ENCODE assay signal across 8 mouse cellular contexts in the genomic region with DNA sequence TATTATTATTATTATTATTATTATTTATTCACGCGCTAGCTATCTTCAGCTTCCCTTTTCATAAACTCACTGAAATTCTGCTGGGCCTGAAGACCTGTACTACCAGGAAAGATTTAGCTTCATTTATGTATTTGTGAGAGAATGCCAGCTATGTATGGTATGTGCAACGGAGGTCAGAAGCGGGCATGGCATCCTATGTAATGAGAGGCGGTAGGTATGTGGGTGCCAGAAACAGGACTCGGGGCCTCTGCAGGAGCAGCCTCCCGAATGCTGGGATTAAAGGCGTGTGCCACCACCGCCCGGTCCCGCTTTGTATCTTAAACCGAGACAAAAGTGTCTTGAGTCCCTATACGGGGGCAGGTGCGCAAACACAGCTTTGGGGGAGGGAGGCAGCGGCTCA. TPM values are rescaled to one million over a fixed set of nuclear protein-coding genes. Genes with fewer than 3 reads are reported as not detected.
DNase-seq lines count a peak whose midpoint lies in the region; ATAC-seq and TF ChIP-seq lines count a peak whose summit lies in the region.

No protein-coding gene starts in this region.

- H3K27me3 ChIP-seq in hindbrain, postnatal 0 days (ENCODE audit: insufficient read depth, low read length): no peaks in the 10 kb centered on the region
- H3K27me3 ChIP-seq in midbrain, postnatal 0 days (ENCODE audit: insufficient read depth, low read length): no peaks in the 10 kb centered on the region

- DNase-seq in layer of hippocampus, adult 2 months (ENCODE audit: low spot score in 2 of 2): no peak
- no peak for DNase-seq in layer of hippocampus, postnatal 36 days
- peak; percentile 2 for DNase-seq in hindbrain, postnatal 0 days (ENCODE audit: low spot score)
- no peak for DNase-seq in midbrain, postnatal 0 days (ENCODE audit: low spot score)
- DNase-seq in gastrocnemius, adult 18-20 months (ENCODE audit: low spot score): no peak
- DNase-seq in gastrocnemius, postnatal 36 days: no peak
- DNase-seq in frontal cortex, postnatal 10 days (ENCODE audit: low spot score in 2 of 2): no peak

- intact Hi-C loops in gastrocnemius, postnatal 36 days (cut with DNase I): no loop called here

- H3K4me3 ChIP-seq in layer of hippocampus, adult 2 months: peak overlapping the region; percentile 84
- H3K4me3 ChIP-seq in brown adipose tissue, adult 24 weeks (ENCODE audit: insufficient read depth, low read depth, low read length): peak overlapping the region; percentile 79
- peak overlapping the region; percentile 79 for H3K4me3 ChIP-seq in hindbrain, postnatal 0 days (ENCODE audit: low read length)
- peak overlapping the region; percentile 73 for H3K4me3 ChIP-seq in midbrain, postnatal 0 days (ENCODE audit: low read depth, low read length)

- peaks cover 18% of the 10 kb centered on the region for H3K4me1 ChIP-seq in brown adipose tissue, adult 24 weeks (ENCODE audit: control insufficient read depth, insufficient read depth, insufficient read length, low read length)
- H3K4me1 ChIP-seq in hindbrain, postnatal 0 days (ENCODE audit: insufficient read depth, low read length): peaks cover 6% of the 10 kb centered on the region
- H3K4me1 ChIP-seq in midbrain, postnatal 0 days (ENCODE audit: insufficient read depth, low read length): peaks cover 7% of the 10 kb centered on the region; the same call in 1 of the 2 replicates

- peaks cover 51% of the 10 kb centered on the region for H3K36me3 ChIP-seq in hindbrain, postnatal 0 days (ENCODE audit: insufficient read depth, low read length)
- peaks cover 52% of the 10 kb centered on the region for H3K36me3 ChIP-seq in midbrain, postnatal 0 days (ENCODE audit: insufficient read depth, low read length)

- no peaks in the 10 kb centered on the region for H3K9me3 ChIP-seq in hindbrain, postnatal 0 days (ENCODE audit: low read length)
- no peaks in the 10 kb centered on the region for H3K9me3 ChIP-seq in midbrain, postnatal 0 days (ENCODE audit: low read length)

- H3K4me2 ChIP-seq in hindbrain, postnatal 0 days (ENCODE audit: low read depth, low read length): peak overlapping the region; percentile 76
- peak overlapping the region; percentile 83 for H3K4me2 ChIP-seq in midbrain, postnatal 0 days (ENCODE audit: low read depth, low read length, poor library complexity, severe bottlenecking)

- TF ChIP-seq CTCF in layer of hippocampus, adult 2 months (conservative IDR thresholded peaks at IDR 0.05): no peak
- TF ChIP-seq CTCF in hindbrain, postnatal 0 days (IDR thresholded peaks at IDR 0.05; ENCODE audit: low read depth): no peak
- TF ChIP-seq CTCF in midbrain, postnatal 0 days (IDR thresholded peaks at IDR 0.05): no peak

- ATAC-seq in hindbrain, postnatal 0 days: peak; percentile 2; the same call in 1 of the 2 replicates
- peak; percentile 6; the same call in 1 of the 2 replicates for ATAC-seq in midbrain, postnatal 0 days (ENCODE audit: low FRiP score)

- H3K27ac ChIP-seq in layer of hippocampus, adult 2 months: peak overlapping the region; percentile 97
- H3K27ac ChIP-seq in brown adipose tissue, adult 24 weeks (replicated peaks; ENCODE audit: low read depth, low read length): peak overlapping the region; percentile 99
- H3K27ac ChIP-seq in hindbrain, postnatal 0 days: peak overlapping the region; percentile 93
- H3K27ac ChIP-seq in midbrain, postnatal 0 days (ENCODE audit: low read depth, low read length): peak overlapping the region; percentile 95

- peak overlapping the region; percentile 87 for H3K9ac ChIP-seq in hindbrain, postnatal 0 days (replicated peaks; ENCODE audit: low read length)
- H3K9ac ChIP-seq in midbrain, postnatal 0 days (replicated peaks; ENCODE audit: low read length, poor library complexity, severe bottlenecking): peak overlapping the region; percentile 66

- WGBS in hindbrain, postnatal 0 days: 6% methylated on average over 15 of the region's 15 CpGs
- 7% methylated on average over 15 of the region's 15 CpGs for WGBS in midbrain, postnatal 0 days

RNA-seq across cellular contexts. Expression of a gene that starts 0.6 kb away (rescaled TPM):
- total RNA-seq in layer of hippocampus, adult 2 months (2021): 10 to 100 TPM; 22.6 to 23.8 TPM
- 10 to 100 TPM; 17.7 to 20.7 TPM for total RNA-seq in layer of hippocampus, postnatal 36 days (2021)
- 40.3 and 53.3 TPM in 2 replicates for polyA plus RNA-seq in brown adipose tissue, adult 24 weeks (2012; ENCODE audit: insufficient read depth, insufficient read length, missing spikeins)
- total RNA-seq in hindbrain, postnatal 0 days (2014; rRNA removed): 36.2 and 41.2 TPM in 2 replicates
- polyA plus RNA-seq in hindbrain, postnatal 0 days (2015; fragmentation: Nextera tagmentation; extraction: Ambion mirVana): 39.8 and 40.2 TPM in 2 replicates
- total RNA-seq in midbrain, postnatal 0 days (2014; rRNA removed): 33.5 and 47.5 TPM in 2 replicates
- polyA plus RNA-seq in midbrain, postnatal 0 days (2015; fragmentation: Nextera tagmentation; extraction: Ambion mirVana): 36.7 and 41.6 TPM in 2 replicates
- under 1 TPM; 0.73 to 0.97 TPM for total RNA-seq in gastrocnemius, adult 18-20 months (2021)
- under 1 TPM; 0.49 to 0.69 TPM for total RNA-seq in gastrocnemius, postnatal 36 days (2021)

RNA-seq across cellular contexts. Expression of a gene that starts 9.5 kb away (rescaled TPM):
- total RNA-seq in layer of hippocampus, adult 2 months (2021): 100 to 1,000 TPM in 1 of 2 experiments, 10 to 100 TPM in 1; 95.3 to 103 TPM
- total RNA-seq in layer of hippocampus, postnatal 36 days (2021): 100 to 1,000 TPM in 1 of 2 experiments, 10 to 100 TPM in 1; 93.4 to 106 TPM
- 29.3 and 29.8 TPM in 2 replicates for polyA plus RNA-seq in brown adipose tissue, adult 24 weeks (2012; ENCODE audit: insufficient read depth, insufficient read length, missing spikeins)
- total RNA-seq in hindbrain, postnatal 0 days (2014; rRNA removed): 135 and 172 TPM in 2 replicates
- polyA plus RNA-seq in hindbrain, postnatal 0 days (2015; fragmentation: Nextera tagmentation; extraction: Ambion mirVana): 183 and 186 TPM in 2 replicates
- total RNA-seq in midbrain, postnatal 0 days (2014; rRNA removed): 157 and 182 TPM in 2 replicates
- 212 and 227 TPM in 2 replicates for polyA plus RNA-seq in midbrain, postnatal 0 days (2015; fragmentation: Nextera tagmentation; extraction: Ambion mirVana)
- 10 to 100 TPM; 25.2 to 29.8 TPM for total RNA-seq in gastrocnemius, adult 18-20 months (2021)
- 10 to 100 TPM; 22.8 to 27.2 TPM for total RNA-seq in gastrocnemius, postnatal 36 days (2021)

RNA-seq across cellular contexts. Expression of a gene that starts 16.7 kb away (rescaled TPM):
- 10 to 100 TPM; 35.2 to 36.1 TPM for total RNA-seq in layer of hippocampus, adult 2 months (2021)
- 10 to 100 TPM; 35.5 to 36.4 TPM for total RNA-seq in layer of hippocampus, postnatal 36 days (2021)
- 45.1 and 79.9 TPM in 2 replicates for polyA plus RNA-seq in brown adipose tissue, adult 24 weeks (2012; ENCODE audit: insufficient read depth, insufficient read length, missing spikeins)
- total RNA-seq in hindbrain, postnatal 0 days (2014; rRNA removed): 27.0 and 38.6 TPM in 2 replicates
- polyA plus RNA-seq in hindbrain, postnatal 0 days (2015; fragmentation: Nextera tagmentation; extraction: Ambion mirVana): 55.0 and 60.0 TPM in 2 replicates
- 26.9 and 33.0 TPM in 2 replicates for total RNA-seq in midbrain, postnatal 0 days (2014; rRNA removed)
- polyA plus RNA-seq in midbrain, postnatal 0 days (2015; fragmentation: Nextera tagmentation; extraction: Ambion mirVana): 54.1 and 58.9 TPM in 2 replicates
- 10 to 100 TPM; 38.5 to 40.1 TPM for total RNA-seq in gastrocnemius, adult 18-20 months (2021)
- 10 to 100 TPM; 38.7 to 39.0 TPM for total RNA-seq in gastrocnemius, postnatal 36 days (2021)

RNA-seq across cellular contexts. Expression of a gene that starts 24.1 kb away (rescaled TPM):
- 10 to 100 TPM; 80.6 to 86.0 TPM for total RNA-seq in layer of hippocampus, adult 2 months (2021)
- total RNA-seq in layer of hippocampus, postnatal 36 days (2021): 10 to 100 TPM; 87.4 to 89.4 TPM
- polyA plus RNA-seq in brown adipose tissue, adult 24 weeks (2012; ENCODE audit: insufficient read depth, insufficient read length, missing spikeins): 20.3 and 31.3 TPM in 2 replicates
- 53.2 and 60.2 TPM in 2 replicates for total RNA-seq in hindbrain, postnatal 0 days (2014; rRNA removed)
- polyA plus RNA-seq in hindbrain, postnatal 0 days (2015; fragmentation: Nextera tagmentation; extraction: Ambion mirVana): 84.5 and 85.7 TPM in 2 replicates
- total RNA-seq in midbrain, postnatal 0 days (2014; rRNA removed): 61.6 and 67.9 TPM in 2 replicates
- 90.5 and 101 TPM in 2 replicates for polyA plus RNA-seq in midbrain, postnatal 0 days (2015; fragmentation: Nextera tagmentation; extraction: Ambion mirVana)
- 10 to 100 TPM; 25.3 to 26.3 TPM for total RNA-seq in gastrocnemius, adult 18-20 months (2021)
- 10 to 100 TPM; 21.3 to 23.9 TPM for total RNA-seq in gastrocnemius, postnatal 36 days (2021)

RNA-seq across cellular contexts. Expression of a gene that starts 42.4 kb away (rescaled TPM):
- 10 to 100 TPM; 39.4 to 39.7 TPM for total RNA-seq in layer of hippocampus, adult 2 months (2021)
- 10 to 100 TPM; 33.4 to 43.1 TPM for total RNA-seq in layer of hippocampus, postnatal 36 days (2021)
- polyA plus RNA-seq in brown adipose tissue, adult 24 weeks (2012; ENCODE audit: insufficient read depth, insufficient read length, missing spikeins): 106 and 110 TPM in 2 replicates
- total RNA-seq in hindbrain, postnatal 0 days (2014; rRNA removed): 42.5 and 43.6 TPM in 2 replicates
- 92.8 and 97.3 TPM in 2 replicates for polyA plus RNA-seq in hindbrain, postnatal 0 days (2015; fragmentation: Nextera tagmentation; extraction: Ambion mirVana)
- 37.8 and 38.8 TPM in 2 replicates for total RNA-seq in midbrain, postnatal 0 days (2014; rRNA removed)
- 92.7 and 93.7 TPM in 2 replicates for polyA plus RNA-seq in midbrain, postnatal 0 days (2015; fragmentation: Nextera tagmentation; extraction: Ambion mirVana)
- total RNA-seq in gastrocnemius, adult 18-20 months (2021): 10 to 100 TPM; 22.5 to 23.3 TPM
- total RNA-seq in gastrocnemius, postnatal 36 days (2021): 10 to 100 TPM; 16.4 to 18.7 TPM

Comparison
In these comparisons a context has a peak if more than half of its experiments do, and no peak if none do; other contexts are left out.
1. RNA of a gene that starts 0.6 kb away (total RNA-seq): 36.2 to 41.2 TPM in hindbrain, postnatal 0 days, 33.5 to 47.5 TPM in midbrain, postnatal 0 days, 22.6 to 23.8 TPM in layer of hippocampus, adult 2 months and 17.7 to 20.7 TPM in layer of hippocampus, postnatal 36 days; 0.73 to 0.97 TPM in gastrocnemius, adult 18-20 months and 0.49 to 0.69 TPM in gastrocnemius, postnatal 36 days; every median in the first group is over 4 times any median in the second.
2. Peak in every context shown above with its lines, with median percentiles within 50 percentile points of each other: H3K27ac ChIP-seq and H3K4me3 ChIP-seq.